Comparison of ENCODE assay signal across 12 mouse cellular contexts in genomic region chr19:28333007-28333766, GRCm38 (mm10).
DNase-seq lines count a peak whose midpoint lies in the region; ATAC-seq lines count a peak whose summit lies in the region.
"Had no signal": no experiment of that assay in that cellular context is flagged by ENCODE, and none has a peak within 500 bp of the region (broad histone marks: within the 10 kb centered on the region; RNA-seq: fewer than 3 reads in every experiment).

No protein-coding gene starts in this region.

- no peaks in the 10 kb centered on the region for H3K36me3 ChIP-seq in forebrain, embryonic 13.5 days (ENCODE audit: poor library complexity, severe bottlenecking)
- no peaks in the 10 kb centered on the region for H3K36me3 ChIP-seq in midbrain, embryonic 13.5 days
- H3K36me3 ChIP-seq: liver, embryonic 12.5 days had no signal

- DNase-seq in brain, adult 2 months (ENCODE audit: low read depth, low spot score) = peak; percentile 16
- peak; percentile 28 for DNase-seq in embryo, embryonic 10 days (ENCODE audit: low spot score)
- DNase-seq in left cerebral cortex, postnatal 36 days (ENCODE audit: low spot score in 2 of 2) = no peak
- DNase-seq in cerebellum, adult 9-10 months = no peak
- DNase-seq in right cerebral cortex, postnatal 14 days = no peak
- DNase-seq: adrenal gland, postnatal 10 days; kidney, adult 2 months; lung, postnatal 10 days; right cerebral cortex, postnatal 25 days had no signal

- intact Hi-C loops in left cerebral cortex, postnatal 36 days (cut with DNase I) = no loop called here

- peak overlapping the region; percentile 24; the same call in 1 of the 2 replicates for H3K4me2 ChIP-seq in forebrain, embryonic 13.5 days
- no peak overlapping the region for H3K4me2 ChIP-seq in midbrain, embryonic 13.5 days (replicated peaks)
- H3K4me2 ChIP-seq: liver, embryonic 12.5 days had no signal

- no peak overlapping the region for H3K4me3 ChIP-seq in forebrain, embryonic 13.5 days
- no peak overlapping the region for H3K4me3 ChIP-seq in midbrain, embryonic 13.5 days (replicated peaks)
- H3K4me3 ChIP-seq: liver, embryonic 12.5 days had no signal

- H3K9ac ChIP-seq in forebrain, embryonic 13.5 days = no peak overlapping the region
- H3K9ac ChIP-seq in midbrain, embryonic 13.5 days (replicated peaks) = no peak overlapping the region
- H3K9ac ChIP-seq: liver, embryonic 12.5 days had no signal

- no peaks in the 10 kb centered on the region for H3K9me3 ChIP-seq in forebrain, embryonic 13.5 days (replicated peaks)
- no peaks in the 10 kb centered on the region for H3K9me3 ChIP-seq in midbrain, embryonic 13.5 days
- H3K9me3 ChIP-seq: liver, embryonic 12.5 days had no signal

- H3K27ac ChIP-seq in forebrain, embryonic 13.5 days = peak overlapping the region; percentile 8; the same call in 1 of the 2 replicates
- peak overlapping the region; percentile 14 for H3K27ac ChIP-seq in midbrain, embryonic 13.5 days
- H3K27ac ChIP-seq: liver, embryonic 12.5 days had no signal

- WGBS in forebrain, embryonic 13.5 days = 9% methylated on average over 11 of the region's 11 CpGs
- 14% methylated on average over 11 of the region's 11 CpGs for WGBS in midbrain, embryonic 13.5 days

- peak; percentile 79 for ATAC-seq in forebrain, embryonic 13.5 days
- ATAC-seq in midbrain, embryonic 13.5 days = peak; percentile 69
- ATAC-seq: liver, embryonic 12.5 days had no signal

- H3K4me1 ChIP-seq in forebrain, embryonic 13.5 days = peaks cover 39% of the 10 kb centered on the region
- peaks cover 46% of the 10 kb centered on the region for H3K4me1 ChIP-seq in midbrain, embryonic 13.5 days (replicated peaks)
- H3K4me1 ChIP-seq: liver, embryonic 12.5 days had no signal

- peaks cover 51% of the 10 kb centered on the region for H3K27me3 ChIP-seq in forebrain, embryonic 13.5 days
- H3K27me3 ChIP-seq in midbrain, embryonic 13.5 days = peaks cover 65% of the 10 kb centered on the region
- H3K27me3 ChIP-seq: liver, embryonic 12.5 days had no signal

Comparison
In these comparisons a context has a peak if more than half of its experiments do, and no peak if none do; other contexts are left out.
1. DNase-seq: peak in brain, adult 2 months (single experiment) and embryo, embryonic 10 days (single experiment); none in left cerebral cortex, postnatal 36 days (0 of 2), cerebellum, adult 9-10 months (single experiment) and right cerebral cortex, postnatal 14 days (single experiment).